Mouse (Mus musculus) forebrain, postnatal 0 days (tissue): Measurements from ENCODE around the gene Rabggtb. TPM values are rescaled to one million over a fixed set of nuclear protein-coding genes. Genes with fewer than 3 reads are reported as not detected.

Experiments
- ATAC-seq: fragments of 200-750 bp; cut with Nextera tagmentation; 2 replicates; pipeline ENCODE4 v1.8.0; 2017; ENCODE audit warnings: mild to moderate bottlenecking, moderate library complexity
- DNase-seq: peaks from one replicate; pipeline ENCODE4 v3.0.0-alpha.2; 2015
- H3K27ac ChIP-seq: fragments of 300-500 bp; sonication (generic); 2 replicates; pipeline ENCODE4 v1.5.1; 2014; ENCODE audit warnings: low read depth, mild to moderate bottlenecking, antibody characterized with exemption, low read length, moderate library complexity, mixed read lengths
- H3K27me3 ChIP-seq: fragments of 300-500 bp; sonication (generic); 2 replicates; pipeline ENCODE4 v1.6.1; 2014; ENCODE audit warnings: mild to moderate bottlenecking, low read length, mixed read lengths; ENCODE audit not compliant: insufficient read depth
- H3K36me3 ChIP-seq: fragments of 300-500 bp; sonication (generic); 2 replicates; pipeline ENCODE4 v1.6.1; 2014; ENCODE audit warnings: mild to moderate bottlenecking, moderate library complexity; ENCODE audit not compliant: insufficient read depth
- H3K4me1 ChIP-seq: fragments of 300-500 bp; sonication (generic); 2 replicates; pipeline ENCODE4 v1.6.1; 2014; ENCODE audit warnings: antibody characterized with exemption; ENCODE audit not compliant: insufficient read depth
- H3K4me2 ChIP-seq: fragments of 300-500 bp; sonication (generic); 2 replicates; pipeline ENCODE4 v1.6.1; 2014; ENCODE audit warnings: low read depth, mild to moderate bottlenecking, moderate library complexity
- H3K4me3 ChIP-seq: fragments of 300-500 bp; sonication (generic); 2 replicates; pipeline ENCODE4 v1.5.1; 2014; ENCODE audit warnings: low read depth, low read length, mixed read lengths
- H3K9ac ChIP-seq: fragments of 300-500 bp; sonication (generic); 2 replicates; pipeline ENCODE4 v1.6.1; 2014; ENCODE audit warnings: mild to moderate bottlenecking
- H3K9me3 ChIP-seq: fragments of 300-500 bp; sonication (generic); 2 replicates; pipeline ENCODE4 v1.6.1; 2016; ENCODE audit warnings: low read length
- CTCF ChIP-seq: sonication (generic); IDR thresholded peaks from 2 replicates; pipeline ENCODE4 v1.5.1; 2016; ENCODE audit warnings: antibody characterized with exemption, control low read depth, low read depth
- WGBS: fragments of 180-500 bp; shearing (Covaris S2); extraction: QIAGEN DNeasy Blood & Tissue Kit; methylation state at CpG from one replicate; pipeline ENCODE4 v1.1.7; 2014; 5-methylcytosine and 5-hydroxymethylcytosine counted together
- polyA plus RNA-seq: library from polyadenylated mRNA; unstranded; fragments of >200 nt; fragmentation: Nextera tagmentation; extraction: Ambion mirVana; gene quantifications from 2 replicates; pipeline ENCODE4 v1.2.1, GENCODE M21; 2015
- total RNA-seq: library from RNA; depleted of rRNA; stranded (reverse); fragments of >200 nt; gene quantifications from 2 replicates; pipeline ENCODE4 v1.2.3, GENCODE M21; 2014

Rabggtb gene
- total and polyA plus RNA-seq, 2 experiments from 2014 or later, result 56.9 to 71.2 TPM

DNA sequence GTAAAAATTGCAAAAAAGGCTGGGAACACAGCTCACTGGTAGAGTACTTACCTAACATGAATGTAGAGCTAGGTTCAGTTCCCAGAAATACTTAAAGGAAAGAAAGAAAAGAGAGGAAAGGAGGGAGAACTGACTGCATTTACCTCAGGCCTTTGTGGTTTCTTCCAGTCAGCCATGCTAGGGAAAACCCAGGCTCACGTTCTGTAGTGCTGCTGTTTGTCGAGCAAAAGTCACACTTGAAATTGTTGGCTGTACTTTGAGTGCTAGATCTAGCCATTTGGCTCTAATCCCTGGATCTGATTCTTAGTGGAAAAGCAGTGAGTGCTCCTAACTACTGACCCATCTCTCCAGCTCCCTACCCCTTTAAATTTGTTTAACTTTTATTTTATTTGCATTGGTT lies 35.4 kb upstream of the Rabggtb start:
- no peaks in the 10 kb centered on the region for H3K27me3 ChIP-seq
- no peak overlapping the region for H3K9ac ChIP-seq
- no peak for ATAC-seq
- H3K4me1 ChIP-seq, result 0 out of 2 replicates have a peak, but pooled peaks cover 4% of the 10 kb centered on the region
- TF ChIP-seq CTCF, result no peak
- DNase-seq, result no peak
- WGBS, result 77% methylated on average over 2 of the region's 2 CpGs
- no peaks in the 10 kb centered on the region for H3K9me3 ChIP-seq
- H3K4me2 ChIP-seq, result no peak overlapping the region
- no peak overlapping the region for H3K4me3 ChIP-seq
- no peaks in the 10 kb centered on the region for H3K36me3 ChIP-seq
- H3K27ac ChIP-seq, result no peak overlapping the region

DNA sequence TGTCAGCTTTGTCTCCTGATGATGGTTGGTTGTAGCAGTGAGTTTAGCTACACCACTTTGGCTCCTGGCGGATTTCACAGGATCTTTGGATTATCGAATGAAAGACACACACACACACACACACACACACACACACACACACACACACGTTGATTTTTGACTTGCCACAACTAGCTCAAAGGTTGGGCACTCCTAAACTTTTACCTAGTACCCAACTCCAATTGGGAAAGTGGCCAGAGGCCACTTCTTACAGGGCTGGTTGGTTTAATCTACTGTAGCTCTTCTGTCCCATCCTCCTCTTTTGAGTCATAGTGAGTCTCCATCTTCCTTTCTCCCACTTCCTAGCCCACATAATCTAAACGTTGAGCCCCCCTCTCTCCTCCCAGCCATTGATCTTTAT lies 34.5 kb upstream of the Rabggtb start:
- H3K4me2 ChIP-seq, result no peak overlapping the region
- TF ChIP-seq CTCF, result no peak
- ATAC-seq, result no peak
- no peak for DNase-seq
- no peaks in the 10 kb centered on the region for H3K27me3 ChIP-seq
- H3K9ac ChIP-seq, result no peak overlapping the region
- H3K4me3 ChIP-seq, result no peak overlapping the region
- H3K27ac ChIP-seq, result no peak overlapping the region
- H3K36me3 ChIP-seq, result no peaks in the 10 kb centered on the region
- whole genome bisulfite sequencing, result 73% methylated on average over 4 of the region's 4 CpGs
- 0 out of 2 replicates have a peak, but pooled peaks cover 4% of the 10 kb centered on the region for H3K4me1 ChIP-seq
- H3K9me3 ChIP-seq, result no peaks in the 10 kb centered on the region

DNA sequence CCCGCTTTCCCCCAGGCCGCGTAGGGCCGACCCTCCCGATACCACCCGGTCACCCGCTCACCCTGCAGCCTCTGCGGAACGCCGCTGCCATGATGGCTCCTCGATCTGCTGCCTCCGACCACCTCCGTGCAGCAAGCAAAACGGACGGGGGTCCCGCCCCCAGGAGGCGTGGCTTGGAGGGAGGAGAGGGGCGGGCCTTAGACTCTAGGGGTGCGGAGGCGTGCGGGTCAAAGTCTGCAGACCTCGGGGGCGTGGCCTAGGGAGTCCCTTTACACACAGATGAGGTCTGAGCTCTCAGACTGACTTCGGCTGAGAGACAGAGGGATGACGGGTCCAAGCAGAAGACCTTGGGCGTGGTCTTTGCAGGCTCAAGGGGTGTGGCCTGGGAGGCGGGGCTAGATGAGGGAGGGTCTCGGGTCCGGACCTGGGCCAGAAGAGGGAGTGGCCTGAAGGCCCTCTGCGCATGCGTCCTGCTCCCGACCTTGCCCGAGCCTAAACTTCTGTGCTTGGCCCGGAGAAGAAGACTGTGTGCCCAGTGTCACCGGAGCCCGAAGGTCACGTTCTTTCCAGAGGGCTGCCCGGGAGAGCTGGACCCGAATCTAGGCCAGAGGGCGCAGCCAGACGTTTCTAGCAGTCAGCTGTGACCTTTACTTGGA lies 31.7 kb upstream of the Rabggtb start, which contains the start of gene Acadm:
TSS of gene Acadm (minus strand) at position 298 of the 656 bp plus-strand sequence.
- under 1% methylated on average over 41 of the region's 41 CpGs for WGBS

DNA sequence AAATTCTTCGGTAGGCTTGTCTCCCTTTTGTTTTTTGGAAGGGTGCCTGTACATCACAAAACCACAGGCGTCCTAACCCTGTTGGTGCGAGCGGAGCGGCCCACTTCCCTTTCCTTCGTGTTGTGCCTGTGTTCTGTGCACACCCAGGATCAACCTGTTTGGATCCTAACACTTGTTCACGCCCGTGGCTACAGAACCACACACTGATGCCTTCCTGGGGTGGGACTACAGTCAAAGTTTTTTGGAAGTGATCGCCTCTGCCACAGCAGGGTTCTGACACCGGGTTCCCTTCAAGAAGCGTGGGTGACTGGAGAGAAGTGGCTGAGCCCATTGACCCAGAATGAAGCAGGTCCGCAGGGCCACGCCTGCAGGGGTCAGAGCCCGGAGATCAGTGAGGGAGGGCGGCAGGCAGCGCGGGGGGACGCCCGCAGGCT lies 31.1 kb upstream of the Rabggtb start:
- under 1% methylated on average over 19 of the region's 19 CpGs for WGBS
- Histone ChIP-seq H3K27ac (no peak overlapping the region), H3K4me1 (0 out of 2 replicates have a peak, but pooled peaks cover 4% of the 10 kb centered on the region), H3K4me3 (peak overlapping the region; percentile 66), H3K36me3 (no peaks in the 10 kb centered on the region), H3K9me3 (no peaks in the 10 kb centered on the region), H3K4me2 (peak overlapping the region; percentile 66), H3K9ac (peak overlapping the region; percentile 63), H3K27me3 (no peaks in the 10 kb centered on the region)
- TF ChIP-seq CTCF, result no peak
- peak; percentile 38 for ATAC-seq
- DNase-seq, result no peak

More for the DNA sequence above, 31.7 kb upstream of the Rabggtb start, which contains the start of gene Acadm:
- peak within 1 kb of the TSS; percentile 63 for H3K9ac ChIP-seq
- peak; percentile 96 for ATAC-seq
- DNase-seq, result peak; percentile 91
- peak within 1 kb of the TSS; percentile 59 for H3K27ac ChIP-seq
- H3K9me3 ChIP-seq, result no peaks in the 10 kb centered on the region
- peak within 1 kb of the TSS; percentile 66 for H3K4me2 ChIP-seq
- H3K4me1 ChIP-seq, result 0 out of 2 replicates have a peak, but pooled peaks cover 4% of the 10 kb centered on the region
- no peaks in the 10 kb centered on the region for H3K27me3 ChIP-seq
- H3K36me3 ChIP-seq, result no peaks in the 10 kb centered on the region
- TF ChIP-seq CTCF, result peak; percentile 15; the same call in 1 of the 2 replicates
- H3K4me3 ChIP-seq, result peak within 1 kb of the TSS; percentile 66

DNA sequence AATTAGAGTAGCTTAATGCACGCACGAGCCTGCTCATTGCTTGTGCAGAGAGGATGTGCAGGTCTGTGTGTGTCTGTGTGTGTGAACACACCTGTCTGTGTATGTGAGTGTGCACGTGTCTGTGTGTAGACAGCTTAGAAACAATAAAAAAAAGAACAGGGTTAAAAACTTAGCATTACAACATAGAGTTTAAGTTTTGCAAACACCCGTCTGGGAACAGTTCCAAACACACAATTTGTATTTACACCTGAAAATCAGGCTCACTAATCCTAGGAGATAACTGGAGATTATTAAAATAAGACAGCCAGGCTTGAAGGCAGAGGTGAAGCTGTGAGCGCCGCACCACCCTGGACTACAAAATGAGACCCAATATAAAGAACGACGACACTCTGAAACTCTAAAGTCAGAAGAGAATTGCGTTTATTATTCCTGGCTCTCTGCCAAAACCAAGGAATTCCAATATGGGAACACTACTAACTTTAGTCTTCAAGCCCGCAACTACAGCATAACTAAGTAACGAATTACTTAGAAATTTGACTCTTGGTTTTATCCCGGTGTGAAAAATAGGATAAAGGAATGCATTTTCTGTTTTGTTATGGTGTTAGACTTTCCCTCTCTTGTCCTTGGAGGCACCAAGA lies 30.3 kb upstream of the Rabggtb start:
- DNase-seq (peak; percentile 51), ATAC-seq (no peak)
- Histone ChIP-seq H3K9me3 (no peaks in the 10 kb centered on the region), H3K9ac (no peak overlapping the region), H3K4me1 (0 out of 2 replicates have a peak, but pooled peaks cover 4% of the 10 kb centered on the region), H3K27ac (no peak overlapping the region), H3K36me3 (no peaks in the 10 kb centered on the region), H3K4me3 (peak overlapping the region; percentile 66; the same call in 1 of the 2 replicates), H3K4me2 (peak overlapping the region; percentile 66), H3K27me3 (no peaks in the 10 kb centered on the region)
- TF ChIP-seq CTCF, result no peak
- 15% methylated on average over 12 of the region's 12 CpGs for WGBS

DNA sequence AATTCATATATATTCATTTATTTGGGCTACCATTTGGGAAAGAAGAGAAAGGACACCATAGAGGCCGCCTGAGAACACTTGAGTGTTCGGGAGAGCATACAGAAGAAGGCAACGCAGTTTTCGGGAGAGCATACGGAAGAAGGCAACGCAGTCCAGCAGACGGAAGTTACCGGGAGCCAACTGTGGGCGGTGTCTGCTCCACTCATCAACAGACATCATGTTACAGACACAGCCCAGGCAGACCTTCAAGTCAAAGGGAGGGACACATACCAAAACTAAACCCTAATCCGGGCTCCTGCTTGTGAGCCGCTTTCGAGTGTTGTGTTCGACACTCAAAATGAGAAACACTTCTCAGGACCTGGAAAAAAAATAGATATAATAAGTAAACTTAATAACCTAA lies 28.8 kb upstream of the Rabggtb start:
- Histone ChIP-seq H3K9me3 (no peaks in the 10 kb centered on the region), H3K9ac (no peak overlapping the region), H3K4me2 (no peak overlapping the region), H3K4me1 (0 out of 2 replicates have a peak, but pooled peaks cover 4% of the 10 kb centered on the region), H3K4me3 (no peak overlapping the region), H3K27me3 (no peaks in the 10 kb centered on the region), H3K36me3 (no peaks in the 10 kb centered on the region), H3K27ac (no peak overlapping the region)
- DNase-seq (no peak), ATAC-seq (no peak)
- 94% methylated on average over 13 of the region's 13 CpGs for WGBS
- no peak for TF ChIP-seq CTCF

DNA sequence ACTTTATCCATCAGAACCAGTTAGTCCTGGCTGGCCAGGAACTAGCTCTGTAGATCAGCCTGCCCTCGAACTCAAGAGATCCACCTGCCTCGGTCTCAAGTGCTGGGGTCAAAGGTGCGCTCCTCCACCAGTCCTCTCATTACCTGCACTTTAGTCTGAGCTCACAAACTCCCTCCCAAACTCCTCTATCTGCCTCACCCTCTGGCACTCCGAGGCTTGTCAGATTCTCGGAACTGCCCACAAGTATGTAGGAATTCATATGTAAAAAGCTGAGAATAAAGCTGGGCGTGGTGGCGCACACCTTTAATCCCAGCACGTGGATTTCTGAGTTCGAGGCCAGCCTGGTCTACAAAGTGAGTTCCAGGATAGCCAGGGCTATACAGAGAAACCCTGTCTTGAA lies 27.7 kb upstream of the Rabggtb start:
- ATAC-seq (no peak), DNase-seq (no peak)
- TF ChIP-seq CTCF, result no peak
- Histone ChIP-seq H3K27ac (no peak overlapping the region), H3K9ac (no peak overlapping the region), H3K4me1 (0 out of 2 replicates have a peak, but pooled peaks cover 4% of the 10 kb centered on the region), H3K4me2 (no peak overlapping the region), H3K4me3 (no peak overlapping the region), H3K9me3 (no peaks in the 10 kb centered on the region), H3K36me3 (no peaks in the 10 kb centered on the region), H3K27me3 (no peaks in the 10 kb centered on the region)
- 93% methylated on average over 9 of the region's 9 CpGs for WGBS
